Mouse (Mus musculus) heart, embryonic 15.5 days (tissue): ENCODE results near the gene Trim63. TPM values are rescaled to one million over a fixed set of nuclear protein-coding genes. Genes with fewer than 3 reads are reported as not detected.
"Not testable (repeated sequence)": the region's sequence is repeated elsewhere in the genome, so short reads cannot be mapped to it uniquely, and the experiment has no call there.

Experiments used
- ATAC-seq: fragments of 200-750 bp; cut with Nextera tagmentation; replicated peaks from 2 replicates; pipeline ENCODE4 v1.8.0; 2017; ENCODE audit warnings: low read depth, moderate TSS enrichment; ENCODE audit not compliant: insufficient number of reproducible peaks, insufficient read depth, low FRiP score
- H3K27ac ChIP-seq: fragments of 300-500 bp; sonication (generic); 2 replicates; pipeline ENCODE4 v1.5.1; 2015; ENCODE audit warnings: mild to moderate bottlenecking, inconsistent platforms
- H3K27me3 ChIP-seq: fragments of 300-500 bp; sonication (generic); 2 replicates; pipeline ENCODE4 v1.6.1; 2015; ENCODE audit warnings: inconsistent platforms
- H3K36me3 ChIP-seq: fragments of 300-500 bp; sonication (generic); 2 replicates; pipeline ENCODE4 v1.6.1; 2015; ENCODE audit warnings: mild to moderate bottlenecking, inconsistent platforms
- H3K4me1 ChIP-seq: fragments of 300-500 bp; sonication (generic); replicated peaks from 2 replicates; pipeline ENCODE4 v1.6.1; 2015; ENCODE audit warnings: inconsistent platforms
- H3K4me2 ChIP-seq: fragments of 300-500 bp; sonication (generic); 2 replicates; pipeline ENCODE4 v1.6.1; 2015; ENCODE audit warnings: inconsistent platforms, mild to moderate bottlenecking, moderate library complexity
- H3K4me3 ChIP-seq: fragments of 300-500 bp; sonication (generic); 2 replicates; pipeline ENCODE4 v1.5.1; 2015; ENCODE audit warnings: mild to moderate bottlenecking, inconsistent platforms
- H3K9ac ChIP-seq: fragments of 300-500 bp; sonication (generic); 2 replicates; pipeline ENCODE4 v1.6.1; 2015; ENCODE audit warnings: mild to moderate bottlenecking, inconsistent platforms
- H3K9me3 ChIP-seq: fragments of 300-500 bp; sonication (generic); replicated peaks from 2 replicates; pipeline ENCODE4 v1.6.1; 2016; ENCODE audit warnings: inconsistent platforms
- WGBS: fragments of 180-500 bp; shearing (Covaris S2); methylation state at CpG from one replicate; pipeline ENCODE4 v1.1.7; 2015; ENCODE audit warnings: mixed read lengths; 5-methylcytosine and 5-hydroxymethylcytosine counted together
- polyA plus RNA-seq: library from polyadenylated mRNA; unstranded; fragments of >200 nt; fragmentation: Nextera tagmentation; extraction: Ambion mirVana; gene quantifications from 2 replicates; pipeline ENCODE4 v1.2.1, GENCODE M21; 2015

Gene Trim63
- 137 and 156 TPM in 2 replicates for polyA plus RNA-seq

GRCm38 (mm10) chr4:134314876-134315275 lies at the start of gene Trim63:
Gene Trim63 (plus strand): TSS chr4:134315120.
- Histone ChIP-seq H3K27me3 (no peaks in the 10 kb centered on the region), H3K9ac (peak within 1 kb of the TSS; percentile 65), H3K4me2 (peak within 1 kb of the TSS; percentile 60), H3K36me3 (peaks cover 6% of the 10 kb centered on the region; the same call in 1 of the 2 replicates), H3K9me3 (no peaks in the 10 kb centered on the region), H3K4me1 (peaks cover 36% of the 10 kb centered on the region), H3K27ac (peak within 1 kb of the TSS; percentile 97), H3K4me3 (peak within 1 kb of the TSS; percentile 58)
- 16% methylated on average over 11 of the region's 11 CpGs for WGBS
- ATAC-seq: peak; percentile 67

- Histone ChIP-seq H3K36me3 (no peaks in the 10 kb centered on the region), H3K27me3 (no peaks in the 10 kb centered on the region), H3K27ac (no peak overlapping the region), H3K4me2 (no peak overlapping the region), H3K9ac (no peak overlapping the region), H3K9me3 (no peaks in the 10 kb centered on the region), H3K4me3 (no peak overlapping the region), H3K4me1 (no peaks in the 10 kb centered on the region)
- ATAC-seq: no peak
- 58% methylated on average over 9 of the region's 9 CpGs for WGBS
These were observed 48.9 kb upstream of the Trim63 start for GRCm38 (mm10) chr4:134265860-134266585.

- H3K4me2 ChIP-seq: no peak overlapping the region
- WGBS: 83% methylated on average over 19 of the region's 19 CpGs
- H3K4me1 ChIP-seq: peaks cover 4% of the 10 kb centered on the region; the same call in 1 of the 2 replicates
- no peaks in the 10 kb centered on the region for H3K9me3 ChIP-seq
- no peak overlapping the region for H3K9ac ChIP-seq
- H3K27me3 ChIP-seq: no peaks in the 10 kb centered on the region
- no peaks in the 10 kb centered on the region for H3K36me3 ChIP-seq
- ATAC-seq: no peak
- H3K4me3 ChIP-seq: no peak overlapping the region
- H3K27ac ChIP-seq: no peak overlapping the region
These were observed 46.7 kb upstream of the Trim63 start for GRCm38 (mm10) chr4:134268102-134268655.

GRCm38 (mm10) chr4:134269622-134270021 lies 45.3 kb upstream of the Trim63 start:
- H3K36me3 ChIP-seq, ATAC-seq, H3K9ac ChIP-seq, H3K4me3 ChIP-seq, H3K27ac ChIP-seq, H3K27me3 ChIP-seq, H3K4me2 ChIP-seq, H3K9me3 ChIP-seq: not testable (repeated sequence)
- H3K4me1 ChIP-seq: peaks cover 10% of the 10 kb centered on the region; the same call in 1 of the 2 replicates

GRCm38 (mm10) chr4:134271979-134272378 lies 42.9 kb upstream of the Trim63 start:
- Histone ChIP-seq H3K4me3 (no peak overlapping the region), H3K9me3 (no peaks in the 10 kb centered on the region), H3K4me2 (no peak overlapping the region), H3K4me1 (peaks cover 10% of the 10 kb centered on the region; the same call in 1 of the 2 replicates), H3K36me3 (peaks cover 5% of the 10 kb centered on the region; the same call in 1 of the 2 replicates), H3K27ac (no peak overlapping the region), H3K9ac (no peak overlapping the region), H3K27me3 (no peaks in the 10 kb centered on the region)
- WGBS: 84% methylated on average over 7 of the region's 7 CpGs
- no peak for ATAC-seq

GRCm38 (mm10) chr4:134272731-134273416 lies 42.0 kb upstream of the Trim63 start:
- Histone ChIP-seq H3K4me3 (peak overlapping the region; percentile 32), H3K27ac (no peak overlapping the region), H3K36me3 (peaks cover 11% of the 10 kb centered on the region; the same call in 1 of the 2 replicates), H3K9ac (peak overlapping the region; percentile 0; the same call in 1 of the 2 replicates), H3K27me3 (no peaks in the 10 kb centered on the region), H3K9me3 (no peaks in the 10 kb centered on the region), H3K4me2 (peak overlapping the region; percentile 53), H3K4me1 (peaks cover 10% of the 10 kb centered on the region; the same call in 1 of the 2 replicates)
- no peak for ATAC-seq
- WGBS: 18% methylated on average over 12 of the region's 13 CpGs

- peaks cover 18% of the 10 kb centered on the region; the same call in 1 of the 2 replicates for H3K36me3 ChIP-seq
- peak overlapping the region; percentile 53 for H3K4me2 ChIP-seq
- H3K9me3 ChIP-seq: no peaks in the 10 kb centered on the region
- no peaks in the 10 kb centered on the region for H3K27me3 ChIP-seq
- peaks cover 10% of the 10 kb centered on the region; the same call in 1 of the 2 replicates for H3K4me1 ChIP-seq
- 2% methylated on average over 14 of the region's 14 CpGs for WGBS
- peak overlapping the region; percentile 15; the same call in 1 of the 2 replicates for H3K27ac ChIP-seq
- H3K9ac ChIP-seq: peak overlapping the region; percentile 29; the same call in 1 of the 2 replicates
- 0 out of 2 replicates have a peak, but pooled peaks have one; percentile 31 for ATAC-seq
- H3K4me3 ChIP-seq: peak overlapping the region; percentile 32
These were observed 41.2 kb upstream of the Trim63 start for GRCm38 (mm10) chr4:134273417-134274345.

- Histone ChIP-seq H3K27me3 (no peaks in the 10 kb centered on the region), H3K36me3 (peaks cover 39% of the 10 kb centered on the region), H3K4me3 (no peak overlapping the region), H3K4me1 (peaks cover 33% of the 10 kb centered on the region), H3K27ac (no peak overlapping the region), H3K9ac (no peak overlapping the region), H3K9me3 (no peaks in the 10 kb centered on the region), H3K4me2 (no peak overlapping the region)
- 61% methylated on average over 2 of the region's 2 CpGs for WGBS
- no peak for ATAC-seq
These were observed 30.0 kb upstream of the Trim63 start for GRCm38 (mm10) chr4:134284942-134285341.

GRCm38 (mm10) chr4:134286226-134287167 lies 28.4 kb upstream of the Trim63 start:
- H3K4me1 ChIP-seq: peaks cover 33% of the 10 kb centered on the region
- H3K36me3 ChIP-seq: peaks cover 28% of the 10 kb centered on the region
- peak; percentile 34 for ATAC-seq
- peak overlapping the region; percentile 76 for H3K4me2 ChIP-seq
- peak overlapping the region; percentile 81 for H3K27ac ChIP-seq
- peak overlapping the region; percentile 97 for H3K4me3 ChIP-seq
- no peaks in the 10 kb centered on the region for H3K9me3 ChIP-seq
- H3K27me3 ChIP-seq: no peaks in the 10 kb centered on the region
- WGBS: 2% methylated on average over 56 of the region's 59 CpGs
- peak overlapping the region; percentile 90 for H3K9ac ChIP-seq

- peak; percentile 93 for ATAC-seq
- peaks cover 39% of the 10 kb centered on the region for H3K4me1 ChIP-seq
These were observed 27.8 kb upstream of the Trim63 start for GRCm38 (mm10) chr4:134287168-134287564.

More at GRCm38 (mm10) chr4:134287168-134287564, 27.8 kb upstream of the Trim63 start:
- Histone ChIP-seq H3K27ac (peak overlapping the region; percentile 100), H3K4me3 (peak overlapping the region; percentile 97), H3K36me3 (peaks cover 23% of the 10 kb centered on the region; the same call in 1 of the 2 replicates), H3K27me3 (no peaks in the 10 kb centered on the region), H3K4me2 (peak overlapping the region; percentile 83), H3K9ac (peak overlapping the region; percentile 98), H3K9me3 (no peaks in the 10 kb centered on the region)
- under 1% methylated on average over 59 of the region's 59 CpGs for WGBS
